Mouse (Mus musculus) kidney, postnatal 0 days (tissue): ENCODE data around the gene Ryr2. TPM values are rescaled to one million over a fixed set of nuclear protein-coding genes. Genes with fewer than 3 reads are reported as not detected.
"Not testable (repeated sequence)": the region's sequence is repeated elsewhere in the genome, so short reads cannot be mapped to it uniquely, and the experiment has no call there.

Experiments
- ATAC-seq: fragments of 200-750 bp; cut with Nextera tagmentation; replicated peaks from 2 replicates; pipeline ENCODE4 v1.8.0; 2017; ENCODE audit warnings: low read depth, moderate number of reproducible peaks, moderate TSS enrichment, moderate library complexity; ENCODE audit not compliant: low FRiP score
- DNase-seq: peaks from one replicate; pipeline ENCODE4 v3.0.0-alpha.2; 2016; ENCODE audit warnings: low spot score
- H3K27ac ChIP-seq: fragments of 300-500 bp; sonication (generic); 2 replicates; pipeline ENCODE4 v1.5.1; 2014; ENCODE audit warnings: mild to moderate bottlenecking
- H3K27me3 ChIP-seq: fragments of 300-500 bp; sonication (generic); 2 replicates; pipeline ENCODE4 v1.6.1; 2014; ENCODE audit warnings: low read length, mixed read lengths; ENCODE audit not compliant: insufficient read depth
- H3K36me3 ChIP-seq: fragments of 300-500 bp; sonication (generic); 2 replicates; pipeline ENCODE4 v1.6.1; 2014; ENCODE audit warnings: low read length, mixed read lengths; ENCODE audit not compliant: insufficient read depth
- H3K4me1 ChIP-seq: fragments of 300-500 bp; sonication (generic); replicated peaks from 2 replicates; pipeline ENCODE4 v1.6.1; 2014; ENCODE audit warnings: antibody characterized with exemption, low read length, mixed read lengths; ENCODE audit not compliant: insufficient read depth
- H3K4me2 ChIP-seq: fragments of 300-500 bp; sonication (generic); 2 replicates; pipeline ENCODE4 v1.6.1; 2014; ENCODE audit warnings: mild to moderate bottlenecking, low read length, moderate library complexity, mixed read lengths
- H3K4me3 ChIP-seq: fragments of 300-500 bp; sonication (generic); replicated peaks from 2 replicates; pipeline ENCODE4 v1.5.1; 2014; ENCODE audit warnings: low read depth, low read length
- H3K9ac ChIP-seq: fragments of 300-500 bp; sonication (generic); 2 replicates; pipeline ENCODE4 v1.6.1; 2014; ENCODE audit warnings: low read depth, low read length
- H3K9me3 ChIP-seq: fragments of 300-500 bp; sonication (generic); replicated peaks from 2 replicates; pipeline ENCODE4 v1.6.1; 2016; ENCODE audit warnings: low read length, inconsistent platforms, mixed read lengths
- CTCF ChIP-seq: IDR thresholded peaks from 2 replicates; pipeline ENCODE4 v1.5.1; 2016; ENCODE audit warnings: antibody characterized with exemption, low read depth, mild to moderate bottlenecking, moderate library complexity
- WGBS: fragments of 180-500 bp; shearing (Covaris S2); extraction: QIAGEN DNeasy Blood & Tissue Kit; methylation state at CpG from one replicate; pipeline ENCODE4 v1.1.7; 2014; 5-methylcytosine and 5-hydroxymethylcytosine counted together
- polyA plus RNA-seq: library from polyadenylated mRNA; unstranded; fragments of >200 nt; fragmentation: Nextera tagmentation; extraction: Ambion mirVana; gene quantifications from 2 replicates; pipeline ENCODE4 v1.2.1, GENCODE M21; 2015

The Ryr2 gene
- polyA plus RNA-seq: 0.09 and 0.17 TPM in 2 replicates

GRCm38 (mm10) chr13:12106662-12107632 is at the start of gene Ryr2:
TSS of gene Ryr2 (minus strand) at chr13:12106945.
- peak within 1 kb of the TSS; percentile 52 for H3K4me3 ChIP-seq
- peak within 1 kb of the TSS; percentile 99 for H3K4me2 ChIP-seq
- WGBS: 12% methylated on average over 44 of the region's 64 CpGs
- H3K9ac ChIP-seq: peak within 1 kb of the TSS; percentile 54
- ATAC-seq (peak; percentile 94), DNase-seq (peak; percentile 64)
- H3K27me3 ChIP-seq: peaks cover 43% of the 10 kb centered on the region
- peak; percentile 61 for TF ChIP-seq CTCF
- H3K4me1 ChIP-seq: 0 out of 2 replicates have a peak, but pooled peaks cover 5% of the 10 kb centered on the region
- no peak within 1 kb of the TSS for H3K27ac ChIP-seq
- H3K36me3 ChIP-seq: no peaks in the 10 kb centered on the region
- H3K9me3 ChIP-seq: no peaks in the 10 kb centered on the region

GRCm38 (mm10) chr13:12153922-12154321 is 47.2 kb upstream of the Ryr2 start:
- no peak for ATAC-seq
- TF ChIP-seq CTCF: no peak
- H3K4me1 ChIP-seq: no peaks in the 10 kb centered on the region

GRCm38 (mm10) chr13:12146918-12147507 is 40.3 kb upstream of the Ryr2 start:
- no peak overlapping the region for H3K4me2 ChIP-seq
- no peak for TF ChIP-seq CTCF
- no peak overlapping the region for H3K9ac ChIP-seq
- WGBS: 35% methylated on average over 6 of the region's 6 CpGs
- no peaks in the 10 kb centered on the region; the same call in 1 of the 2 replicates for H3K4me1 ChIP-seq
- no peak overlapping the region for H3K27ac ChIP-seq
- no peaks in the 10 kb centered on the region for H3K9me3 ChIP-seq
- H3K36me3 ChIP-seq: no peaks in the 10 kb centered on the region
- no peaks in the 10 kb centered on the region for H3K27me3 ChIP-seq
- H3K4me3 ChIP-seq: no peak overlapping the region
- ATAC-seq: no peak
- DNase-seq: peak; percentile 45

More at GRCm38 (mm10) chr13:12153922-12154321, 47.2 kb upstream of the Ryr2 start:
- 61% methylated on average over 11 of the region's 11 CpGs for WGBS
- Histone ChIP-seq H3K9ac (no peak overlapping the region), H3K4me2 (no peak overlapping the region), H3K27ac (no peak overlapping the region), H3K27me3 (no peaks in the 10 kb centered on the region), H3K9me3 (no peaks in the 10 kb centered on the region), H3K4me3 (no peak overlapping the region), H3K36me3 (no peaks in the 10 kb centered on the region)
- no peak for DNase-seq

- no peak overlapping the region for H3K4me3 ChIP-seq
- TF ChIP-seq CTCF: no peak
- WGBS: 52% methylated on average over 2 of the region's 2 CpGs
- no peak overlapping the region for H3K27ac ChIP-seq
- H3K4me2 ChIP-seq: no peak overlapping the region
- ATAC-seq (no peak), DNase-seq (peak; percentile 57)
- H3K9me3 ChIP-seq: no peaks in the 10 kb centered on the region
- no peaks in the 10 kb centered on the region; the same call in 1 of the 2 replicates for H3K4me1 ChIP-seq
- no peak overlapping the region for H3K9ac ChIP-seq
- H3K27me3 ChIP-seq: no peaks in the 10 kb centered on the region
- no peaks in the 10 kb centered on the region for H3K36me3 ChIP-seq
These were observed 39.7 kb upstream of the Ryr2 start for GRCm38 (mm10) chr13:12146402-12146801.

- DNase-seq (no peak), ATAC-seq (no peak)
- H3K4me3 ChIP-seq: no peak overlapping the region
- no peaks in the 10 kb centered on the region for H3K27me3 ChIP-seq
- no peaks in the 10 kb centered on the region for H3K9me3 ChIP-seq
- no peak overlapping the region for H3K4me2 ChIP-seq
- H3K27ac ChIP-seq: no peak overlapping the region
- WGBS: 56% methylated on average over 5 of the region's 5 CpGs
- no peak for TF ChIP-seq CTCF
- H3K36me3 ChIP-seq: no peaks in the 10 kb centered on the region
- H3K9ac ChIP-seq: no peak overlapping the region
- no peaks in the 10 kb centered on the region; the same call in 1 of the 2 replicates for H3K4me1 ChIP-seq
These were observed 36.6 kb upstream of the Ryr2 start for GRCm38 (mm10) chr13:12143347-12143746.

- not testable (repeated sequence) for H3K27ac ChIP-seq, H3K9ac ChIP-seq, H3K4me2 ChIP-seq, H3K36me3 ChIP-seq, H3K4me3 ChIP-seq, H3K9me3 ChIP-seq, H3K4me1 ChIP-seq, H3K27me3 ChIP-seq, ATAC-seq, DNase-seq
- 90% methylated on average over 10 of the region's 10 CpGs for WGBS
These were observed 29.7 kb upstream of the Ryr2 start for GRCm38 (mm10) chr13:12136461-12136860.
